11 mouse cellular contexts compared by ENCODE assay signal in genomic region chr6:38081727-38082341, GRCm38 (mm10). TPM values are rescaled to one million over a fixed set of nuclear protein-coding genes. Genes with fewer than 3 reads are reported as not detected.
DNase-seq lines count a peak whose midpoint lies in the region; ATAC-seq lines count a peak whose summit lies in the region.
"Had no signal": no experiment of that assay in that cellular context is flagged by ENCODE, and none has a peak within 500 bp of the region (broad histone marks: within the 10 kb centered on the region; RNA-seq: fewer than 3 reads in every experiment).

No protein-coding gene starts in this region.

- no peaks in the 10 kb centered on the region for H3K36me3 ChIP-seq in kidney, embryonic 15.5 days
- H3K36me3 ChIP-seq: forebrain, embryonic 12.5 days had no signal

- no peak overlapping the region for H3K4me2 ChIP-seq in kidney, embryonic 15.5 days
- H3K4me2 ChIP-seq: forebrain, embryonic 12.5 days had no signal

- peak; percentile 82 for ATAC-seq in kidney, embryonic 15.5 days (replicated peaks; ENCODE audit: low FRiP score)

- H3K9ac ChIP-seq in kidney, embryonic 15.5 days, result no peak overlapping the region
- H3K9ac ChIP-seq: forebrain, embryonic 12.5 days had no signal

- WGBS in kidney, embryonic 15.5 days, result 30% methylated on average over 11 of the region's 11 CpGs

- H3K27ac ChIP-seq in kidney, embryonic 15.5 days, result peak overlapping the region; percentile 81
- H3K27ac ChIP-seq: forebrain, embryonic 12.5 days had no signal

- no peak overlapping the region for H3K4me3 ChIP-seq in kidney, embryonic 15.5 days (replicated peaks)
- H3K4me3 ChIP-seq: forebrain, embryonic 12.5 days had no signal

- peak; percentile 7 for DNase-seq in gastrocnemius, adult 18-20 months (ENCODE audit: low spot score)
- DNase-seq in gastrocnemius, postnatal 10 days, result no peak
- DNase-seq in heart, adult 18-20 months, result peak; percentile 34 to 40
- DNase-seq in lung, postnatal 36 days, result peak; percentile 48
- DNase-seq in frontal cortex, postnatal 25 days (ENCODE audit: low spot score in 2 of 2), result no peak
- DNase-seq in adrenal gland, postnatal 25 days, result no peak
- no peak for DNase-seq in cerebellum, postnatal 36 days
- DNase-seq: adrenal gland, postnatal 10 days had no signal

- H3K4me1 ChIP-seq in kidney, embryonic 15.5 days, result peaks cover 18% of the 10 kb centered on the region

- H3K9me3 ChIP-seq in kidney, embryonic 15.5 days (replicated peaks), result no peaks in the 10 kb centered on the region
- H3K9me3 ChIP-seq: forebrain, embryonic 12.5 days had no signal

- no peaks in the 10 kb centered on the region for H3K27me3 ChIP-seq in kidney, embryonic 15.5 days
- H3K27me3 ChIP-seq: forebrain, embryonic 12.5 days had no signal

RNA-seq across cellular contexts. Expression of gene Tmem213, which starts 27.2 kb away (rescaled TPM):
- total RNA-seq in gastrocnemius, adult 18-20 months (2021), result not detected
- not detected for total RNA-seq in gastrocnemius, postnatal 10 days (2021)
- not detected for total RNA-seq in heart, adult 18-20 months (2021)
- polyA plus RNA-seq in kidney, embryonic 15.5 days (2015; fragmentation: Nextera tagmentation; extraction: Ambion mirVana), result 37.4 and 43.5 TPM in 2 replicates
- not detected in 2 replicates for total RNA-seq in adrenal gland, postnatal 25 days (2021)
- total RNA-seq: adrenal gland, postnatal 10 days; layer of hippocampus, postnatal 14 days had no signal
- polyA plus RNA-seq: forebrain, embryonic 12.5 days had no signal

RNA-seq across cellular contexts. Expression of gene Svopl, which starts 35.0 kb away (rescaled TPM):
- total RNA-seq in gastrocnemius, adult 18-20 months (2021), result not detected
- under 1 TPM; 0.80 to 0.86 TPM for total RNA-seq in gastrocnemius, postnatal 10 days (2021)
- total RNA-seq in heart, adult 18-20 months (2021), result under 1 TPM; 0.47 to 0.67 TPM
- 14.5 and 17.3 TPM in 2 replicates for polyA plus RNA-seq in kidney, embryonic 15.5 days (2015; fragmentation: Nextera tagmentation; extraction: Ambion mirVana)
- total RNA-seq in adrenal gland, postnatal 25 days (2021), result 1.7 and 1.9 TPM in 2 replicates

RNA-seq across cellular contexts. Expression of gene Atp6v0a4, which starts 42.6 kb away (rescaled TPM):
- total RNA-seq in gastrocnemius, adult 18-20 months (2021), result under 1 TPM; 0.16 to 0.43 TPM
- 1 to 10 TPM; 1.8 to 2.3 TPM for total RNA-seq in gastrocnemius, postnatal 10 days (2021)
- 1 to 10 TPM in 1 of 2 experiments, under 1 TPM in 1; 0.72 to 1.4 TPM for total RNA-seq in heart, adult 18-20 months (2021)
- 12.0 and 12.6 TPM in 2 replicates for polyA plus RNA-seq in kidney, embryonic 15.5 days (2015; fragmentation: Nextera tagmentation; extraction: Ambion mirVana)
- total RNA-seq in adrenal gland, postnatal 25 days (2021), result 0.76 and 0.79 TPM in 2 replicates
- polyA plus RNA-seq: forebrain, embryonic 12.5 days had no signal

Comparison
In these comparisons a context has a peak if more than half of its experiments do, and no peak if none do; other contexts are left out.
1. DNase-seq: peak in gastrocnemius, adult 18-20 months (single experiment), heart, adult 18-20 months (2 of 2) and lung, postnatal 36 days (single experiment); none in gastrocnemius, postnatal 10 days (single experiment), frontal cortex, postnatal 25 days (0 of 2), adrenal gland, postnatal 25 days (single experiment) and cerebellum, postnatal 36 days (0 of 2).